Mouse (Mus musculus) midbrain, postnatal 0 days (tissue): ENCODE results near the gene Wfdc15a. TPM values are rescaled to one million over a fixed set of nuclear protein-coding genes. Genes with fewer than 3 reads are reported as not detected.

Experiments
- ATAC-seq: fragments of 200-750 bp; cut with Nextera tagmentation; 2 replicates; pipeline ENCODE4 v1.8.0; 2017; ENCODE audit warnings: moderate number of reproducible peaks, mild to moderate bottlenecking, moderate TSS enrichment, moderate library complexity; ENCODE audit not compliant: low FRiP score
- DNase-seq: peaks from one replicate; pipeline ENCODE4 v3.0.0-alpha.2; 2015; ENCODE audit warnings: low spot score
- H3K27ac ChIP-seq: fragments of 300-500 bp; sonication (generic); 2 replicates; pipeline ENCODE4 v1.5.1; 2014; ENCODE audit warnings: low read depth, mild to moderate bottlenecking, low read length, mixed read lengths
- H3K27me3 ChIP-seq: fragments of 300-500 bp; sonication (generic); 2 replicates; pipeline ENCODE4 v1.6.1; 2014; ENCODE audit warnings: low read length, control low read depth, mixed read lengths; ENCODE audit not compliant: insufficient read depth
- H3K36me3 ChIP-seq: fragments of 300-500 bp; sonication (generic); 2 replicates; pipeline ENCODE4 v1.6.1; 2014; ENCODE audit warnings: low read length, control low read depth, mixed read lengths; ENCODE audit not compliant: insufficient read depth
- H3K4me1 ChIP-seq: fragments of 300-500 bp; sonication (generic); 2 replicates; pipeline ENCODE4 v1.6.1; 2014; ENCODE audit warnings: mild to moderate bottlenecking, control low read depth, antibody characterized with exemption, low read length, mixed read lengths; ENCODE audit not compliant: insufficient read depth
- H3K4me2 ChIP-seq: fragments of 300-500 bp; sonication (generic); 2 replicates; pipeline ENCODE4 v1.6.1; 2014; ENCODE audit warnings: low read depth, mild to moderate bottlenecking, low read length, mixed read lengths; ENCODE audit not compliant: poor library complexity, severe bottlenecking
- H3K4me3 ChIP-seq: fragments of 300-500 bp; sonication (generic); 2 replicates; pipeline ENCODE4 v1.5.1; 2014; ENCODE audit warnings: low read depth, mild to moderate bottlenecking, low read length, moderate library complexity
- H3K9ac ChIP-seq: fragments of 300-500 bp; sonication (generic); replicated peaks from 2 replicates; pipeline ENCODE4 v1.6.1; 2014; ENCODE audit warnings: mild to moderate bottlenecking, low read length, moderate library complexity, mixed read lengths; ENCODE audit not compliant: poor library complexity, severe bottlenecking
- H3K9me3 ChIP-seq: fragments of 300-500 bp; sonication (generic); 2 replicates; pipeline ENCODE4 v1.6.1; 2016; ENCODE audit warnings: low read length, control low read depth
- CTCF ChIP-seq: IDR thresholded peaks from 2 replicates; pipeline ENCODE4 v1.5.1; 2016; ENCODE audit warnings: antibody characterized with exemption, mild to moderate bottlenecking
- WGBS: fragments of 180-500 bp; shearing (Covaris S2); extraction: QIAGEN DNeasy Blood & Tissue Kit; methylation state at CpG from one replicate; pipeline ENCODE4 v1.1.7; 2014; 5-methylcytosine and 5-hydroxymethylcytosine counted together
- polyA plus RNA-seq: library from polyadenylated mRNA; unstranded; fragments of >200 nt; fragmentation: Nextera tagmentation; extraction: Ambion mirVana; gene quantifications from 2 replicates; pipeline ENCODE4 v1.2.1, GENCODE M21; 2015
- total RNA-seq: library from RNA; depleted of rRNA; stranded (reverse); fragments of >200 nt; gene quantifications from 2 replicates; pipeline ENCODE4 v1.2.3, GENCODE M21; 2014

Gene Wfdc15a
- total and polyA plus RNA-seq, 2 experiments from 2014 or later = not detected

GRCm38 (mm10) chr2:164173394-164173793, 26.5 kb downstream of the Wfdc15a start:
- no peak for TF ChIP-seq CTCF
- H3K4me3 ChIP-seq = no peak overlapping the region
- no peak overlapping the region for H3K4me2 ChIP-seq
- H3K9me3 ChIP-seq = no peaks in the 10 kb centered on the region
- 76% methylated on average over 3 of the region's 3 CpGs for WGBS
- no peaks in the 10 kb centered on the region for H3K36me3 ChIP-seq
- no peak overlapping the region for H3K9ac ChIP-seq
- no peaks in the 10 kb centered on the region for H3K4me1 ChIP-seq
- no peak for DNase-seq
- H3K27me3 ChIP-seq = peaks cover 38% of the 10 kb centered on the region
- ATAC-seq = no peak
- no peak overlapping the region for H3K27ac ChIP-seq

GRCm38 (mm10) chr2:164170902-164171301, 29.0 kb downstream of the Wfdc15a start, which contains the start of gene Kcns1:
TSS of gene Kcns1 (minus strand) at chr2:164171113.
- H3K36me3 ChIP-seq = no peaks in the 10 kb centered on the region
- DNase-seq = no peak
- H3K27me3 ChIP-seq = peaks cover 63% of the 10 kb centered on the region
- H3K9me3 ChIP-seq = no peaks in the 10 kb centered on the region
- ATAC-seq = no peak
- peak within 1 kb of the TSS; percentile 33 for H3K4me3 ChIP-seq
- no peak within 1 kb of the TSS for H3K9ac ChIP-seq
- TF ChIP-seq CTCF = no peak
- peak within 1 kb of the TSS; percentile 58 for H3K4me2 ChIP-seq
- no peak within 1 kb of the TSS for H3K27ac ChIP-seq
- no peaks in the 10 kb centered on the region for H3K4me1 ChIP-seq
- 1% methylated on average over 29 of the region's 29 CpGs for WGBS

GRCm38 (mm10) chr2:164170326-164170725, 29.6 kb downstream of the Wfdc15a start:
- H3K4me3 ChIP-seq = peak overlapping the region; percentile 33
- no peak for DNase-seq
- peak overlapping the region; percentile 58 for H3K4me2 ChIP-seq

GRCm38 (mm10) chr2:164168571-164168946, 31.4 kb downstream of the Wfdc15a start:
- no peaks in the 10 kb centered on the region for H3K4me1 ChIP-seq
- H3K4me2 ChIP-seq = peak overlapping the region; percentile 58
- ATAC-seq = peak; percentile 75
- no peaks in the 10 kb centered on the region for H3K36me3 ChIP-seq
- H3K27ac ChIP-seq = no peak overlapping the region
- 9% methylated on average over 40 of the region's 42 CpGs for WGBS
- H3K9ac ChIP-seq = peak overlapping the region; percentile 55; the same call in 1 of the 2 replicates
- DNase-seq = peak; percentile 60
- TF ChIP-seq CTCF = peak; percentile 38; the same call in 1 of the 2 replicates
- peak overlapping the region; percentile 40 for H3K4me3 ChIP-seq
- peaks cover 61% of the 10 kb centered on the region for H3K27me3 ChIP-seq
- no peaks in the 10 kb centered on the region for H3K9me3 ChIP-seq

More at GRCm38 (mm10) chr2:164170326-164170725, 29.6 kb downstream of the Wfdc15a start:
- peaks cover 64% of the 10 kb centered on the region for H3K27me3 ChIP-seq
- no peaks in the 10 kb centered on the region for H3K9me3 ChIP-seq
- no peak overlapping the region for H3K9ac ChIP-seq
- TF ChIP-seq CTCF = no peak
- no peaks in the 10 kb centered on the region for H3K36me3 ChIP-seq
- no peaks in the 10 kb centered on the region for H3K4me1 ChIP-seq
- ATAC-seq = no peak
- 4% methylated on average over 11 of the region's 11 CpGs for WGBS
- no peak overlapping the region for H3K27ac ChIP-seq

- Histone ChIP-seq H3K4me3 (peak overlapping the region; percentile 40), H3K27me3 (peaks cover 61% of the 10 kb centered on the region), H3K9me3 (no peaks in the 10 kb centered on the region), H3K4me2 (peak overlapping the region; percentile 58), H3K36me3 (no peaks in the 10 kb centered on the region), H3K4me1 (no peaks in the 10 kb centered on the region), H3K9ac (peak overlapping the region; percentile 55), H3K27ac (no peak overlapping the region; the same call in 1 of the 2 replicates)
- peak; percentile 89 for ATAC-seq
- WGBS = 12% methylated on average over 77 of the region's 90 CpGs
- DNase-seq = peak; percentile 12
- TF ChIP-seq CTCF = 0 out of 2 replicates have a peak, but pooled peaks have one; percentile 6
Observed at GRCm38 (mm10) chr2:164167752-164168570, 32.0 kb downstream of the Wfdc15a start.

GRCm38 (mm10) chr2:164164941-164165340, 35.0 kb downstream of the Wfdc15a start:
- no peaks in the 10 kb centered on the region for H3K9me3 ChIP-seq
- H3K27ac ChIP-seq = no peak overlapping the region
- no peaks in the 10 kb centered on the region for H3K4me1 ChIP-seq
- H3K4me3 ChIP-seq = no peak overlapping the region
- 93% methylated on average over 5 of the region's 5 CpGs for WGBS
- ATAC-seq (no peak), DNase-seq (no peak)
- TF ChIP-seq CTCF = no peak
- peaks cover 42% of the 10 kb centered on the region for H3K27me3 ChIP-seq
- no peaks in the 10 kb centered on the region for H3K36me3 ChIP-seq
- no peak overlapping the region for H3K4me2 ChIP-seq
- no peak overlapping the region for H3K9ac ChIP-seq
